Mouse (Mus musculus) testis, adult 2 months (tissue): ENCODE results near the gene Olfr1448. TPM values are rescaled to one million over a fixed set of nuclear protein-coding genes. Genes with fewer than 3 reads are reported as not detected.
"Not testable (repeated sequence)": the region's sequence is repeated elsewhere in the genome, so short reads cannot be mapped to it uniquely, and the experiment has no call there.

Experiments used
- H3K27ac ChIP-seq: fragments of 200-500 bp; 2 replicates; pipeline ENCODE4 v1.5.1; 2012; ENCODE audit warnings: low read depth, low read length; ENCODE audit not compliant: control insufficient read depth, insufficient read depth
- H3K27me3 ChIP-seq: fragments of 200-500 bp; 2 replicates; pipeline ENCODE4 v1.6.1; 2012; ENCODE audit warnings: mild to moderate bottlenecking, low read length, moderate library complexity; ENCODE audit not compliant: control insufficient read depth, insufficient read depth
- H3K36me3 ChIP-seq: fragments of 200-500 bp; 2 replicates; pipeline ENCODE4 v1.6.1; 2012; ENCODE audit warnings: mild to moderate bottlenecking, low read length; ENCODE audit not compliant: control insufficient read depth, insufficient read depth
- H3K4me1 ChIP-seq: fragments of 200-500 bp; 2 replicates; pipeline ENCODE4 v1.6.1; 2012; ENCODE audit warnings: low read length; ENCODE audit not compliant: control insufficient read depth, insufficient read depth
- H3K4me3 ChIP-seq: fragments of 200-500 bp; 2 replicates; pipeline ENCODE4 v1.5.1; 2012; ENCODE audit warnings: low read depth, mild to moderate bottlenecking, low read length, moderate library complexity, mixed read lengths; ENCODE audit not compliant: control insufficient read depth
- CTCF ChIP-seq: fragments of 200-500 bp; IDR thresholded peaks from 2 replicates; pipeline ENCODE4 v1.5.1; 2012; ENCODE audit warnings: low read depth, mild to moderate bottlenecking, inconsistent platforms, low read length, moderate library complexity; ENCODE audit not compliant: control insufficient read depth, insufficient read depth, insufficient replicate concordance
- POLR2A ChIP-seq: fragments of 200-500 bp; IDR thresholded peaks from 2 replicates; pipeline ENCODE4 v1.6.1; 2012; ENCODE audit warnings: low read depth, mild to moderate bottlenecking, inconsistent platforms, low read length, moderate library complexity; ENCODE audit not compliant: control insufficient read depth
- polyA plus RNA-seq: library from polyadenylated mRNA; depleted of rRNA; stranded (reverse); fragments of >200 nt; gene quantifications from 2 replicates; pipeline ENCODE4 v1.2.3, GENCODE M21; 2012; rRNA removed

Gene Olfr1448
- not detected in 2 replicates for polyA plus RNA-seq

DNA sequence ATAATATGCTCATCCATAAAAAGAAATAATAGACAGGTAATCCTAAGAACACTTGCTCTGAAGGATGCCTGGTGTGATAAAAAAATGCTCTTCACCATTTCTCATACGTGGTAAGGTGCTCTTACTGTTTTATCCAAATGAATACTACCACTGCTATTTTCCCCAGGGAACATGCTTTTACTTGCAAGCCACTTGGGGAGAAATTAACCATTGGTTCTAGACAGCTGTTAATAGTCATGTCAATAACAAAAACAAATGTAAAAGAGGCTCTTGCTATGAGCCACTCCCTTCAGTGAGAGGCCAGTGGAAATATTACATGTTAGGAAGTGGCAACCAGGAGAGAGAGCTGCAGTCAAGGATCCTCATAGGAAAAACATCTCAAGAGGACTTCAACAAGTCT is at the start of gene Olfr1448:
Gene Olfr1448, minus strand, starts transcription at position 101 of the 400 bp plus-strand sequence.
- no peak within 1 kb of the TSS for H3K27ac ChIP-seq
- H3K4me1 ChIP-seq: no peaks in the 10 kb centered on the region
- no peaks in the 10 kb centered on the region for H3K27me3 ChIP-seq
- H3K4me3 ChIP-seq: no peak within 1 kb of the TSS
- H3K36me3 ChIP-seq: no peaks in the 10 kb centered on the region
- no peak for TF ChIP-seq POLR2A
- no peak for TF ChIP-seq CTCF

DNA sequence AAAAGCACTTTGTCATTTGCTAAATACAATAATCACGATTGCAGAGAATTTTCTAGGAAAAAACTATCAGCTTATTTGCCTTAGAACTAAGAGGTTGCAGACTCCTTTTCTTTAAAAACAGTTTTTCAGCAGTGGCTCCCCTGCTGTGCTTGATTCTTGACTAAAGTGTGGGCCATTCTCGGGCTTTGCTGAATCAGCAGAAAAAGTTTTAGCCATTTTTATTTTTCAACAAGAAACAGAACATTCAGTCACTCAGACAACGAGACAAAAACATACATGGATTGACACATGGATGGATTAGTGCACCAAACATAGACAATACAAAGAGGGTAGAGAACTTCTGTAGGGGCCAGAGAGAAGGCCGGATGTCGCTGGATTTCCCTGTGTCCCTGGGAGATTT is 45.9 kb upstream of the Olfr1448 start:
- not testable (repeated sequence) for H3K4me1 ChIP-seq, H3K27me3 ChIP-seq, H3K27ac ChIP-seq, H3K4me3 ChIP-seq, H3K36me3 ChIP-seq

DNA sequence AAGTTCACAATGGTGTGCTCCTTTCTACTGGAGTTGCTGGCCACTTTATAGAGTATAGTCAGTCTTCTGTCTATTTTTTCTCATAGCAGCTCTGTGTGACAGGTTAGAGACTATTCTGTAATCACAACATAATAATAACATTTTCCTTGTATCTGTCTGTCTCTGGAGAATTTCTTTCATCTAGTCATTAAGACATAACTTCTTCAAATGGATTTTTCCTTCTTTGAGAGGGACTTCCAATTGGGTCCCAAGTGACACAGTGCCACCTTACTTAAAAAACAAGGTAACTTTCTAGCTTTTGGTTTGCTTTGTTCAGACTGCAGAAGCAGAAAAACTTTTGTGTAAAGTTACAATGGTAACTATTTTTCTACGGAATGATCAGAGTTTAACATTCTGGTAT is 25.7 kb upstream of the Olfr1448 start, which contains the start of gene Olfr1450:
Gene Olfr1450, plus strand, starts transcription at position 301 of the 400 bp plus-strand sequence.
- H3K4me1 ChIP-seq: no peaks in the 10 kb centered on the region
- no peak for TF ChIP-seq POLR2A
- TF ChIP-seq CTCF: no peak
- H3K27me3 ChIP-seq: no peaks in the 10 kb centered on the region
- H3K27ac ChIP-seq: no peak within 1 kb of the TSS
- H3K4me3 ChIP-seq: no peak within 1 kb of the TSS
- no peaks in the 10 kb centered on the region for H3K36me3 ChIP-seq

DNA sequence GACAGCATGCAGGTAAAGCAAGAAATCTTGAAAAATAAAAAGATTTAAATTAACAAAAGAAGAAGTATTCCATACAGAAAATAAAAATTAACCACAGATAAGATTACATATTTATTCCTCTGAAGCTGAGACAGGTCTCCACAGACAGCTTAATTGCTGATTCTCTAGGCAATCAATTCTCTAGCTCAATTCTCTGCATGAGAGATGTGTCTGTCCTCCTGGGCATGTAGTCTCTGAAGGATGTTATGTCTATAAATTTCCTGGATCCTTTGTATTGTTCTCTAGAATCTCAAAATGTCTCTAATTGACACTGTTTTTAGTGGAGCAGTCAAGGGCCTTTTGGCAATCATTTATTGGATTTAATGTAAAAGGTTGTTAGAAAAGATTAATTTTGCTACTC is 6.3 kb upstream of the Olfr1448 start, which contains the start of gene Olfr1449:
Gene Olfr1449, plus strand, starts transcription at position 301 of the 400 bp plus-strand sequence.
- H3K27me3 ChIP-seq: no peaks in the 10 kb centered on the region
- no peaks in the 10 kb centered on the region for H3K4me1 ChIP-seq
- H3K27ac ChIP-seq: no peak within 1 kb of the TSS
- TF ChIP-seq CTCF: no peak
- TF ChIP-seq POLR2A: no peak
- no peaks in the 10 kb centered on the region for H3K36me3 ChIP-seq
- no peak within 1 kb of the TSS for H3K4me3 ChIP-seq

DNA sequence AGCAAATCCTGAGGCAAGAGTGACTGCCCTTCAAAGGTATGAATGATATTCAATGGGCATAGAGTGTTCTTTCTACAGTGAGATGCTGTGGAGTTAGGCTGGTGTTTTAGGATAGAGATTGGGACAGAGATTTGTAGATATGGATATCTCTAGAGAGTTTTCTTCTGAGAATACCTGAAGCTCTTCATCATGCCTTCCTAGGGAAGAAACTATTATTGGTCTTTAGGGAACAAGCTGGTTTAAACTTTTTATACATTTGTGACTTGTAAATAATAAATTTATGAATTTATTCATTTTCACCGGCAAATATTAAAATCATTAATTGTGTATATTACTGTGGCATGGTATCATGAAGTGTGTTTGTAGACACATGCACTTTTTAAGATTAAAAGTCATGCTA is 20.6 kb downstream of the Olfr1448 start, which contains the start of gene Olfr1447:
Gene Olfr1447, minus strand, starts transcription at position 101 of the 400 bp plus-strand sequence.
- Histone ChIP-seq H3K27ac (no peak within 1 kb of the TSS), H3K27me3 (no peaks in the 10 kb centered on the region), H3K4me3 (no peak within 1 kb of the TSS), H3K36me3 (no peaks in the 10 kb centered on the region), H3K4me1 (no peaks in the 10 kb centered on the region)
- no peak for TF ChIP-seq CTCF
- TF ChIP-seq POLR2A: no peak

DNA sequence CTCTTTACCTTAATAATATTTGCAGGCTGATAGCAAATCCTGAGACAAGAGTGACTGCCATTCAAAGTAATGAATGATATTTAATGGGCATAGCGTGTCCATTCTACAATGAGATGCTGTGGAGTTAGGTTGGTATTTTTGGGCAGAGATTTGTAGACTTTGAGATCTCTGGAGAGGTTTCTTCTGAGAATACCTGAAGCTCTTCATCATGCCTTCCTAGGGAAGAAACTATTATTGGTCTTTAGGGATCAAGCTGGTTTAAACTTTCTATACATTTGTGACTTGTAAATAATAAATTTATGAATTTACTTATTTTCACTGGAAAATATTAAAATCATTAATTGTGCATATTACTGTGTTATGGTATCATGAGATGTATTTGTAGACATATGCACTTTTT is 30.8 kb downstream of the Olfr1448 start, which contains the start of gene Olfr1446:
Gene Olfr1446, minus strand, starts transcription at position 101 of the 400 bp plus-strand sequence.
- TF ChIP-seq CTCF: no peak
- TF ChIP-seq POLR2A: no peak
- Histone ChIP-seq H3K27ac (no peak within 1 kb of the TSS), H3K27me3 (no peaks in the 10 kb centered on the region), H3K4me1 (no peaks in the 10 kb centered on the region), H3K36me3 (no peaks in the 10 kb centered on the region), H3K4me3 (no peak within 1 kb of the TSS)

DNA sequence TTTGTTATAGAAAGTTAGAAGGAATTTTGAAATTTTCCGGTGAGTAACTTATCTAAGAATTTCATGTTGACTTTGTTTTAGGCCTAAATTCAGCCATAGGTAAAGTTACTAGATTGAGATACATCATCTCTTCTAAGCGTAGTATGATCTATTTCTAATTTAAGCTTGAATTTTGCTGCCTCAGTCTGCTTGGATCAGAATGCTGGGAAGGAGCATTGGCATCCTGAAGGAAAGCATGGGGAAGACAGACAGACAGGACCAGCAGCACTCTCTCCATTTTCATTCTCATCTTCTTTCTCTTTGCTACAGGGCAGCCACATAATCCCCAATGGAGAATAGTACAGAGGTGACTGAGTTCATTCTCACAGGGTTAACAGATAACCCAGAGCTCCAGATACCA is 40.7 kb downstream of the Olfr1448 start, which contains the start of gene Olfr1445:
Gene Olfr1445, plus strand, starts transcription at position 301 of the 400 bp plus-strand sequence.
- no peaks in the 10 kb centered on the region for H3K36me3 ChIP-seq
- no peaks in the 10 kb centered on the region for H3K27me3 ChIP-seq
- TF ChIP-seq POLR2A: no peak
- TF ChIP-seq CTCF: no peak

More for the DNA sequence above, 40.7 kb downstream of the Olfr1448 start, which contains the start of gene Olfr1445:
- H3K4me1 ChIP-seq: no peaks in the 10 kb centered on the region
- no peak within 1 kb of the TSS for H3K27ac ChIP-seq
- no peak within 1 kb of the TSS for H3K4me3 ChIP-seq

Other genes with a start within 250 kb of the Olfr1448 start
- gene Olfr1443, start 246.3 kb downstream of the Olfr1448 start, polyA plus RNA-seq: not detected in 2 replicates
- not detected in 2 replicates for gene Keg1, start 228.6 kb downstream of the Olfr1448 start, polyA plus RNA-seq
- gene Cntf, start 158.8 kb downstream of the Olfr1448 start, polyA plus RNA-seq: 2.9 and 3.1 TPM in 2 replicates
- gene Zfp91, start 128.3 kb downstream of the Olfr1448 start, polyA plus RNA-seq: 40.2 and 48.5 TPM in 2 replicates
- gene Lpxn, start 128.2 kb downstream of the Olfr1448 start, polyA plus RNA-seq: 25.4 and 27.6 TPM in 2 replicates
- 0.21 and 0.41 TPM in 2 replicates for gene Gm5244, start 77.7 kb downstream of the Olfr1448 start, polyA plus RNA-seq
- 0.96 and 1.2 TPM in 2 replicates for gene Olfr1444, start 67.1 kb downstream of the Olfr1448 start, polyA plus RNA-seq
- 0.62 and 0.94 TPM in 2 replicates for gene Olfr1445, start 40.6 kb downstream of the Olfr1448 start, polyA plus RNA-seq
- gene Olfr1446, start 30.9 kb downstream of the Olfr1448 start, polyA plus RNA-seq: not detected in 2 replicates
- not detected in 2 replicates for gene Olfr1447, start 20.7 kb downstream of the Olfr1448 start, polyA plus RNA-seq
- not detected in 2 replicates for gene Olfr1449, start 6.4 kb upstream of the Olfr1448 start, polyA plus RNA-seq
- gene Olfr1450, start 25.8 kb upstream of the Olfr1448 start, polyA plus RNA-seq: not detected in 2 replicates
- gene Olfr1451, start 70.6 kb upstream of the Olfr1448 start, polyA plus RNA-seq: not detected in 2 replicates
- not detected in 2 replicates for gene Olfr1453, start 103.9 kb upstream of the Olfr1448 start, polyA plus RNA-seq
- not detected in 2 replicates for gene Olfr1454, start 136.2 kb upstream of the Olfr1448 start, polyA plus RNA-seq
- not detected in 2 replicates for gene Olfr1457, start 173.5 kb upstream of the Olfr1448 start, polyA plus RNA-seq
- gene Olfr1458, start 182.4 kb upstream of the Olfr1448 start, polyA plus RNA-seq: not detected in 2 replicates
- gene Olfr1459, start 225.1 kb upstream of the Olfr1448 start, polyA plus RNA-seq: 0.01 and 0.02 TPM in 2 replicates
- not detected in 2 replicates for gene Olfr1461, start 238.6 kb upstream of the Olfr1448 start, polyA plus RNA-seq